Mouse (Mus musculus) monocyte, adult 5-6 weeks (primary cell): Measurements from ENCODE around the gene Tanc1. TPM values are rescaled to one million over a fixed set of nuclear protein-coding genes. Genes with fewer than 3 reads are reported as not detected.

Experiments
- ATAC-seq: fragments of 153-309, 156-312 bp; replicated peaks from 2 replicates; pipeline ENCODE4 v1.8.0; 2017; ENCODE audit warnings: mild to moderate bottlenecking; ENCODE audit not compliant: low TSS enrichment, insufficient number of reproducible peaks, severe bottlenecking, poor library complexity, low FRiP score
- total RNA-seq: library from RNA; stranded (forward); fragments of 200-1000, 200-491, 200-594 nt; gene quantifications from 3 replicates; pipeline ENCODE4 v1.2.3, GENCODE M21; 2017

Tanc1 gene
- total RNA-seq, 1 experiment from 2014 or later = 6.8 TPM

DNA sequence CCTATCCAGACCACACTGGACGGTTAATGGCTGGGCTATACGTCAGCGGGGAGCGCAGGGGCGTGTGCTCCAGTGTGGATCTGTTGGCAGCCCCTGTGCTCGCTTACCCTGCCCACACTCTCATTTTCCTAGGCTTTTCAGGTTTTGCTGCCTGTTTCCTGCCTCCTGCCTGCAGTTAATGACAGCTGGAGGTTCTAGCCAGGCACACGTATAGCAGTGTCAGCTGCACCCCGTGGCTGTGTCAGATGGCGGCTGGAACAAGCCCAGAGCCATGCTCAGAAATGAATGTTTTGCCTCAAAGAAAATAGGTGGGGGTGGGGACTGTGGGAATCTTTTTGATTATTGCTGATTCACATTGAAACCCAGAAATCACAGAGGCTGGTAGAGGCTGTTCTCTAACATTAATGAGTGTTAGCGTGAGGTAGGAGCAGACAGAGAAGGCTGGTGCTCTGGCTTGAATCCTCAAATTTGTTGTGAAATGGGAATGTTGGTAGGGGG lies 124.6 kb downstream of the Tanc1 start:
- ATAC-seq = no peak

DNA sequence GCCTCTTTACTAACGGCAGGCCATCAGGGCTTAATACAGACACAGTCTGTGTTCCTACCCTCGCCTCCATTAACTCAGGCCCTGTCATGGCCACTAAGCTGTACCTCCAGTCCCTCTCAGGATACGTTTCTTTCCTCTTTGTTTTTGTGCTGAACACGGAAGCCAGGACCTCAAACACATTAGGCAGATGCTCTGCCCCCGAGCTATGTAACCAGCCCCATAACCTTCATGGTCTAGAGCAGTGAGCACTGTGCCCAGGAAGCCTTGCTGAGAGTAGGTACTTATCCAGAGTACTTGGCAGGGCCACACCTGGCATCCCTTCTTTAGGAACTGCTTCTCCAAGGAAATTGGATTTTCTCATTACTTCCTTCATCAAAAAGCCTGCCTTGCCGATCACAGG lies 125.5 kb downstream of the Tanc1 start:
- no peak for ATAC-seq

DNA sequence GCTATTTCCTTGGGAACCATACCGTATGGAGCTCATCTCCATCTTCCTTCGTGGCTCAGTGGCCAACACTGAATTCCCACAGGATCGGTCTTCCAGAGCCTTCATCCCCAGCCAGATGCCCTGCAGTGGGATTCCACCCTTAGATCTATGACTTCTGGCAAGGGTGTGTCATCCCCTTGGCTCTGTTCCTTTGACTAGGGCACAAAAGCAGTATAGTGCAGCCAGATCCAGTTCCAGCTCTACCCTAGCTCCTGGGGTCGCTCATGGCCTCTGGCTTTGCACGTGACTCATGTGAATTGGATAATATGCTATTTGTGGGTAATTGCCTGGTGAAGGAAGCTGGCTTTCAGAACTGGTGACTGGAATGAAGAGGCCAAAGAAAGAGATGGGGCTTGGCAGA lies 126.5 kb downstream of the Tanc1 start:
- ATAC-seq = no peak

DNA sequence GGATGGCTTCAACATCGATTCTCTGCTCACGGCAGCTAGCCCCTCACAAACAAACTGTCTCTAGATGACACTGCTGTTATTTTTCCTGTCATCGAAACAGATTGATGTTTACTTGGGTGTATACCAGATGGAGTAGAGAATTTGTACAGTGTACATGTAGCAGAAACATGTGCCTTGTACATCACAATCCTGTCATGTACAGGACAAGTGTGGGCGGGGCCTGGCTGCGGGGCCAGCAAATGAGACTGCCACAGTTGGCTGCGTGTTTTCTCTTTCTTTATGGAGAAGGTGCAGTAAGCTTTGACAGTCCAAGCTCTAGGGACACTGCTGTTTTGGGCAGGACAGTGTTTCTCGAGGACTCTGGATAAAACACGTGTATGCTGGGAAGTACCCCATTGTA lies 127.2 kb downstream of the Tanc1 start:
- no peak for ATAC-seq

DNA sequence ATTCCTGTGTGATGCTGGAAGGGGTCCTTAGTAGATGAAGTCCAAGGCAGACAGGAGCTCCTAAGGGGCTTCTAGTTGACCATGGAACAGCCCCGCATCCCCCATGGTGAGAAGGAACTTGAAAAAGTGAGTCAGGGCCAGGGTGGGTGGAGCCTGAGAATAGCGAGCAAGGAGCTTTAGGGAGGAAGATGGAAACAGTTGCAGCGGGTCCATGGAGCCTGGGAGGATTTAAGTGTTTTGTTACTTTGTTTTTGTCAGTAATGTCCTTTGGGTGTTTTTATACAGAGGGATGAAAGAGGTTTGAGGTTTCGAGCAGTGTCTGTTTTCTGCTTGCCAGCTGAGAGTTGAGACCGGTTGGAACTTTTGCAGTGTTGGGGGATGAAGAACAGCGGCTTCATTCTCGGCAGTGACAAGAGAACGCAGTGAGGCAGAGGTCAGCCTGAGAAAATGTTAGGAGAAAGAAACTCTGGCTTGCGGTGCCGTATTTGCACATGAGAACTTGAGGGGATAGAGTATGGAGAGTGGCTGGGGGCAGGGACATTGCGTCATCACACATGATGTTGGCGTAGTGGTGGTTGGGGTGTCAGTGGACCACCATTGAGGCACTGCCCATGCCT lies 130.8 kb downstream of the Tanc1 start:
- ATAC-seq = no peak

DNA sequence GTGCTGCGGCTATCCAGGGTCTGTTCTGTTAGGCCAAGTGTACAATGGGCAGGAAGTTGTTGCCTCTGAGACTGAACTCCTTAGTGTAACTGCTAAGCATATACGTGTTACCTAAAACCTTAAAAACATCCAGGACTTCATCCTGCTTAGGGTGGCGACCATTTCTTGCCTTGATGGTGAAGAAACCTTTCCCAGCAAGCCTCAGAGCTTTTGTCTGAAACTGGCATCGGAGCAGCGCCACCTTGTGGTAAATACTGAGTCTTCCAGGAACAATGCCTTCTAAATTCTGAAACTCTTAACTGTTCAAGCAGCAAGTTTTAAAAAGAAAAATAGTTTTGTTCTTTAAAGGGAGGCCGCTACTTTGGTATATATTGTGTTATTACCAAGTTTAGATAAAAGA lies 133.6 kb downstream of the Tanc1 start:
- ATAC-seq = no peak

DNA sequence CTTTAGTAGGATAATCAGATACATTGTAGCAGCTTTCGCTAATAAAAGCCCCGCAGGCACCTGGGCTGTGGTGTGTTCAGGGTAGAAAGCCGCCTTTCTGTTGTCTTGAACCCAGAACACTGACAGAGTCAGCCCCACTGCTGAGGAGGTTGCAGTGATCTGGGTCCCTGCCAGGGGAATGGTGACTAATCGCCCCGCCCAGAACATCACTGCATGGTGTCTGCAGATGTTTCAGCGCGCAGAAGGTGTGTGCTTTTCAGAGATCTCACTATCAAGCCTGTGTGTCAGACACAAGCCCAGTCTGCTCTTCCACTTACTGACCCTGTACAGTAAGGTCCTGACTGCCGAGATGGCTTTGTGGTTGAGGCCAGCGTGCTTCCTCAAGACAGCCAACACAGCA lies 134.2 kb downstream of the Tanc1 start:
- no peak for ATAC-seq

DNA sequence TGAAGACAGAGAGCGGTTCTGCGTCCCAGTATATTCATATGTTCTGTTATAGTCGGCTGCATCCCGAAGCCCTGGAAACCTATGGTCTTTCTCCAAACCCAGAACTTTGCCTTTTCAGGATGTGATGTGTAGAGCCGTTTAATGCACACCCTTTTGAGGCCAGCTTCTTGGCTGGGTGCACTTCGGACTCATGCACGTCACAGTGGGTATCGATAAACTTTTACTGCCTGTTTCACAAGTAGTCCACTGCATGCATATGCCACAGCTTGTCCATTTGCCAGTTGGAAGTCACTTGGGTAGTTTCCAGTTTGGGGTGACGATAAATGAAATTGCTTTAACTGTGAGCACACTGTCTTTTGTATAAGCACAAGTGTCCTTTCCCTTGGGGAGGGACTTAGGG lies 135.9 kb downstream of the Tanc1 start:
- no peak for ATAC-seq

DNA sequence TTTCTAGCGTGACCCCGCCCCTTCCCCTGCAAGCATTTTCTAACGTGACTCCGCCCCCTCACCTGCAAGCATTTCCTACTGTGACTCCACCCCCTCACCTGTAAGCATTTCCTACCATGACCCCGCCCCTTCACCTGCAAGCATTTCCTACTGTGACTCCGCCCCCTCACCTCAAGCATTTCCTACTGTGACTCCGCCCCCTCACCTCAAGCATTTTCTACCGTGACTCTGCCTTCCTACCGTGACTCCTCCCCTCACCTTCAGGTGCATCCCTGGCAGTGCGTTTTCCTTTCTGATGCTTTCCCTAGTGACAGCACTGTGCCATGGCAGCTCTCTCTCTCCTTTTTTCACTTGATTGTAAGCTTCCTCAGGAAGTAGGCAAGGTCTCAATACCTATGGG lies 137.5 kb downstream of the Tanc1 start:
- ATAC-seq = no peak

DNA sequence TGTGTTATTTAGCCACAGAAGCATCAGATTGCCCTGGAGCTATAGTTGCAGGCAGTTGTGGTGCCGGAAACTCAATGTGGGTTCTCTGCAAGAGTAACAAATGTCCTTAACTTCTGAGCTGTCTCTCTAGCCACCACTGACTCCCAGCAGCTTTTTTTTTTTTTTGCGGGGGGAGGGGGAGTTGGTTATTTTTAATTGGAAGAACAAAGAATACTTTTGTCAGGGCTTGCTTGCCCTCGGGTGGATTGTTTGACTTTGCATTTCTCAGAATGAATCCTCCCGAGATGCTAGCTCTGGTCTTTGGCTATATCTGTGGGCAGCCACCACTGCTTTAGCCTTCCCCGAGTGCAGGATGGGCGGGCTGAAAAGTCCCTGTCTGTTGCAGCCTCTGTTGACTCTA lies 139.3 kb downstream of the Tanc1 start:
- ATAC-seq = no peak

DNA sequence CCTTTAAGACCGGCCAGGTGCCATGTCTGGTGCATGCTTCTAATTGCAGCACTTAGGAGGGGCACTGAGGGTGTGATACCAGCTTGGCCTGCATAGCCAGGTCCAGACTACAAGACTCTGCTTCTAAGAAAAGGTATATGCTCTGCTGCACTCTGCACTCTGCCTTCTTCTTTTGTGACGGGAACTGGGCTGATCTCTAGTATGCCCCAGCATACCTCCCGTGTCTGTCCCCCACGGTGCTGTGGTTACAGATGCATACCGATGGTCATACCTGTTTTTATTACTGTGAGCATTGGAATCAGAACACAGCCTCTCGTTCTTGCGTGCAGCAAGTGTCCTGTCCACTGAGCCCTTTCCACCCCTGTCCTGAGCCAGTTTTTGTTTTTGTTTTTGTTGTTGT lies 140.3 kb downstream of the Tanc1 start:
- no peak for ATAC-seq

DNA sequence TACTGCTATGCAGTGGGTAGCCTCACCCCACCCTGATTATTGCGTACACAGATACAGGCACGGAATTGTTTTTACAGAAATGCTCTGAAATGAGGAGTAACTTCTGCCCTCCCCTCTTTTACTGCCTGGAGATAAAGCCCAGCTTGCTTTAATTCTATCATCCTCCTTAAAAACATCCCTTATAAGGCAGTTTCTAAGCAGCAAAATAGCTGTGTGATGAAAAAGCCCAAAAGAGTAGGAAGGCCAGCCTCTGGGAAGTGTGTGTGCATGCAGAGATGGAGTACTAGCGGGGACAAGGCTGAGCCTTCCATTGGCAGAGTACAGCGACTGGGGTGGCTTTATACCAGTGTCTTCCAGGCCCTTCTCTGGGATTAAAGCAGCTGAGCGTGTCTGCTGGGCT lies 140.9 kb downstream of the Tanc1 start:
- ATAC-seq = no peak

DNA sequence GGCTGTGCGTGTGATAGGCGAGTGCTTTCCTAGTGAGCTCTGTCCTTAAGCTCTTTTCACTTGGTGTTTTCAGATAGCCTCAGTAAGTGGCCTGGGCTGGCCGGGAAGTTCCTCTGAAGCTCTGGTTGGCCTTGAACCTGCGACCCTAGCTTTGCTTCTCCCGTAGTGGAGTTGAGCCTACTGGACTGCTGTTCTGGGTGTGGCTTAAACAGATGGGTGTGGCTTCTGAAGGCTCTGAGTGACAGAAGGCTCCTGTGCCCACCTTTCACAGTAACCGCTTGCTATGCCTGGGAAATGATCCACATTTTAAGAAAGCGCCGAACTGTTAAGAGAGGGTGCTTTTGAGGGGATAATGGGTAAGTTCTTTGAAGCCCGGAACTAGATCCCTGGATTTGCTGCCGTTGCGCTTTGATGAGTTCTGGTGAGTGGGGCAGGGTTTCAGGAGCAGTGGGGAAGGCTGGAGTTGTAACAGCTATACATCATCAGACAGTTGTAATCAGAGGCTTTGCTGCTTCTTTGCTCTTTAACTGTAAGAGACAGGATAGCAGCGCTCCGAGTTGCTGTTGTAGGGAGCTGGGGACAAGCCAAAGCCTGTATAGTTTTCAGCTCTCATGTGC lies 144.4 kb downstream of the Tanc1 start:
- ATAC-seq = no peak

DNA sequence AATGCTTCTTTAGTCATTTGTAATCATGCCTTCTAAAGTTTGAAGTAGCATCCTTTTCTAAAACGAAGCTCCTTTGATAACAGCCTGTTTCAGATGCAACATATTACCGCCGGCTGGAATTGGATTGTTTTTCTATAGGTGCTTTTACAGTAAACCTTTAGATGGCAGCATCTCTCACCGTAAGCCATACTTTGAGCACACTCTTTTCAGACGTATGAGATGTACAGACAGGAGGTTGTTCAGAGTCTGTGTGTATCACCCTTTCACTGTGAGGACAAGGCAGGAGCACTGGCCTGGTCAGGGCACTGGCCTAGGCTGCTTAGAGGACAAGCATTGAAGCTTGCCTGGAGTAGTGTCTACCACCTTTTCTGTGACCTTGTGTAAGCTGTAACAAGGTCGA lies 145.2 kb downstream of the Tanc1 start:
- no peak for ATAC-seq

DNA sequence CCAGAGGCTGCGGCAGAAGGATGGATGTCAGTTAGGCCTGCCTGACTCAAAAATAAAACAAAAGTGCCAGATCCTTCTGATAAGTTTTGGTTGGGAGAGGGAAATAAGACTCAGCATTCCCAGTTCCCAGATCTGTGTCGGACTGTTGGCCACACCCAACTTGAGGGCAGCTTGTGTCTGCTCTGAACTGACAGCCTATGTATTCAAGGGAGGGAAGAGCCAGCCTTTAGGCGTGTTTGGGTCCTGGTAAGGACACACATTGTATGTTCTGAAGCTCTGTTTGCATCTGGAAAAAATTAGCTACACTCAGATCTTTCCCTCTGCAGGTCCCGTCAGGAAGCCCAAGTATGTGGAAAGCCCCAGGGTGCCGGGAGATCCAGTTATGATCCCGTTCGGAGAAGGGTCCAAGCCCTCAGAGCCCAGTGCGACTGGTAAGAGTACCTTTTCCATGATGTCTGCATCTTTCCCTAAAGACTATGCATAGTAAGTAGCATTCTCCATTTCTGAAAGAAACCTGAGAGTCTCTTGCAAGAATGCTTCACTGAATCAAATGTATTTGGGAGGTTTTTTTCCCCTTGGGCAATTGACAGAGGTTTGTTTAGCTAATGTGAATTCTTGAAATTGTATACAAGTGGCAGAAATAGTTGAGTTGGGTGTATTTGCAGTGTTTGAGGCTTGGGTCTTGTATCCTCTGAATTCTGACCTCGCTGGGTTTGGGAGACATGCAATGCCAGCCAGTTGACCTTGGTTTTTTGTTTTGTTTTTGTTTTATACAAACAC lies 146.5 kb downstream of the Tanc1 start:
- no peak for ATAC-seq

DNA sequence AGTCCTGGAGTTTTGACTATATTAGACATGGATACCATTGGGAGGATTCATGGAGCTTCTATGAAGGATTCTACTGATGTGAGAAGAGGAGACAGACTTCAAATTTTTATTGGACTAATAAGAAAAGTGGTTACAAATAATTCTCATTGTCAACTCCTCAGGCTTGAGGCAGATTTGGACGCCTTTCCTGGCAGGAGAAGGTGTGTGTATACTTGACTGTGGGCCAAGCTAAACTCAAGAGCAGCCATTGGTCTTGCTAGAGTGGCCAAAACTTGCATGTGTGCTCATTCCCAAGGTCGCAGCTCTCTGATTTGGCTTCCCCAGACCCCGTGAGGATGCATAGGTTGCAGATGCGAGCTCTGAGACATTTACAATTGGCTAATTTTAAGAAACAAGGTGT lies 148.9 kb downstream of the Tanc1 start:
- no peak for ATAC-seq

DNA sequence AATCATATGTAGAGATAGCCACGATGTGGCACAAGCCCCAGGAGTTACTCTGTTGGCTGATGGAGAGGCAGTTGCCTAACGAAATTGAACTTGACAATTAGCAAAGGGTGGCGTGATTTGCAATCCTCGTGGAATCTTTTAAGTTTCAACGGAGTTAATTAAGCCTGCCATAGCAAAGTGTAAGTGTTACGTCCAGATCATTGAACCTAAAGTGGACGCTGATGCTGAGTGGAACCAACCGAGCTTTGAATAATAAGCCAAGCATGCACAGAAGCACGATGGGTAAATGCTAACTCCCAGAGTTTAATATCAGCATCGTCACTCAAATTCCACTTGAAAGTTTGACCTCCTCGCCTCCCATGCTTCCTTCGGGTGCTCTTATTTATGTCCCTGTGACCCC lies 149.3 kb downstream of the Tanc1 start:
- no peak for ATAC-seq

DNA sequence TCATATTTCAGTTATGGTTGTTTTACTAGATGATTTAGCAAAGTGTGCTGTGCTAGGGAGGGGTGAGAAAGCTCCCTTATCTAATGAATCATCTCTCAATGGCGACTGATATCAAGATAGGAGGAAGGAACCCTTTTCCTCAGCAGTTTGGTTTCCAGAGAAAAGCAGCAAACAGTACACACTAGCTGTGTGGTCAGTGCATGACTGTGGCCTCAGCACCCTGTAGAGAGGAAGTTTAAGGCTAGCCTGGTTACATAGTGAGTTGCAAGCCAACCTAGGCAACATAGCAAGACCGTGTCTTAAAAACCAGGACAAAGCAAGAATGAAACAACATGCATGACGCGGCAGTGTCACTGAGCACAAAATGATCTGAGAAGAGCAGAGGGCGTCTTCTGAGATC lies 150.4 kb downstream of the Tanc1 start:
- no peak for ATAC-seq

DNA sequence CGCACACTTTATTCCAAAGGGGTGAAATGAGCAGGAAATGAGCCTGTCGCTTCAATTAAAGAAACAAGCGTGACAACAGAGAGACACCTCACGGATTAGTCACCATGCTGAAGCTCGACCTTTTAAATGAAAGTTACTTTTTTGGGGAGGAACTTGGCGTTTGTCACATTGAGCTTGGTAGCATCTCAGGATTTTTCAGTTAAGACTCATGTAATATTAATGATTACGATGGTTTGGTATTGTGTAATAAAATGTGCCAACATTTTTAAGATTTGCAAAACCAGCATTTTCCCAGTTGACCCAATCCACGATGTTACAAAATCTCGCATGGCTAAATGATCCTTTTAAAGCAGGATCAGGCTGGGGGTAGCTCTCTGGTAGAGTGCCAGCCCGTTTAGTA lies 153.8 kb downstream of the Tanc1 start:
- ATAC-seq = no peak

DNA sequence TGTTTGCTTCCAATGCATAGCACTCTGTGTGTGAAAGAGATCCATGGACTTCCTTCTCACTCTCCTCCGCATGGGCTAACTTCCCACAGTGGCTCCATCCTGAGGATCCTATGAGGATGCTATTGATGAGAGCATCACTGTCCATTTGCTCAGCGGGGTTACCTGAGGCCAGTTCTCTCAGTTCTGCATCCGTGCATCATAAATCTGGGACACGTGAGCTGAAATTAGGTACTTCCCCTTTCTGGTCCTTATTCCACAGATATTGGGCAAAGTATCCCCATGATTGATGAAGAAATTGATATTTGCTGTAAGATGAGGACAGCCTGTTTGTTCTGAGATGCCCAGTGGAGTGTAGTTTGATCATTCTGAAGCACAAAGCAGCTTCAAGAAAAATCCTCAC lies 156.1 kb downstream of the Tanc1 start:
- no peak for ATAC-seq
